Mouse (Mus musculus) liver (tissue): ENCODE data around the gene Cnih3.

Experiments
- DNase-seq: peaks from one replicate; pipeline ENCODE4 v3.0.0-alpha.2; 2020; ENCODE audit warnings: mixed read lengths

Gene Cnih3

DNA sequence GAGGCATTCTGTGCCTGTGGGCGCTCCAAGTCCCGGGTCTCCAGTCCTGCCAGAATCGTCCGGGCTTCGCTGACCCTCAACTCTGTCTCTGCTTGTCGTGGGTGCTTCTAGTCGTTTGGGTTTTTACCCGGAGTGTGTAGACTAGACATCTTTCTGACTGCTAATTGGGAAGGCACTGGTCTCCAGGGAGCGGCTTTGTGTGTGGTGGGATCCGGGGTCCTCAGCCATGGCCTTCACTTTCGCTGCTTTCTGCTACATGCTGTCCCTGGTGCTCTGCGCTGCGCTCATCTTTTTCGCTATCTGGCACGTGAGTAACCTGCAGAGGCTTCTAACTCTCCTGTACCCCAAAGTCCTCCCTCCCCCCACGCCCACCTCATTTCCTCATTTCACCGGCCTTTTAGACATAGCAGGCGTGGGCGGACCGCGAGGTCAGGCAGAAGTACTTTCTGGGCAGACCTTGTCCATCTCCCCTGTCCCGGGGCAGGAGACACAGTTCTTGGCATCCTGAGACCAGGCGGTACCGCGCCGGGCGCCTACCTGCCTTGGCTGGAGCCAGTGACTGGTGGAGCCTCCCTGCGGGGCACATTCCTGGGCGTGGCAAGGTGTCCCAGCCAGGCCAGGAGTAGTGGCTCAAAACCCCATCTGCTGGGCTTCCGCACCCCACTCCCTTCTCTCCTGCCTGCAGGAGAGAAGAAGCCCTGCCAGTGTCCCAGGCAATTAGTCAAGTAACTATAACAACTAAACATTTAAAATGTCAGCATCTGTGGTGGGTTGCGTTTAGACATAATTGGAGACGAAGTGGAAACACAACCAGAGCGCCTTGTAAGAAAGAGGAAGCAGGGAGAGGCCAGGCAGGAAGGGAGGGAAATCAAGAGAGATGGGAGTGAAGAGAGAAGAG is 1.0 kb downstream of the Cnih3 start:
- DNase-seq: no peak

DNA sequence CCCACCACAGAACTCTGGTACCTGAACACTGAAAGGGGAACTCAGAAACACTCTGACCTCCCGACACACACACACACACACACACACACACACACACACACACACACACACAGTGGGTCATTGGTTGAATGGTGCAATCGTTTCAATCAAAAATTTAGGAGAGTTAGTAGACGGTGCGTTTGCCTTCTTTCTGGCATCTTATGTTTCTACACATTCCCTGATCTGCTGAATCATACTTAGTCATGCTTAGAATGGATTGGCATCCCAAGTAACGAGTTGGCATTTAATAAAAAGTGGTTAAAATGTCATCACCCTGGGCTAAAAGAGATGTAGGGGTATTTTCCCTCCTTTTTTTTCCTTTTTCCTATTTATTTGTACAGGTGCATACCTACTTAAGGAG is 3.3 kb downstream of the Cnih3 start:
- no peak for DNase-seq

DNA sequence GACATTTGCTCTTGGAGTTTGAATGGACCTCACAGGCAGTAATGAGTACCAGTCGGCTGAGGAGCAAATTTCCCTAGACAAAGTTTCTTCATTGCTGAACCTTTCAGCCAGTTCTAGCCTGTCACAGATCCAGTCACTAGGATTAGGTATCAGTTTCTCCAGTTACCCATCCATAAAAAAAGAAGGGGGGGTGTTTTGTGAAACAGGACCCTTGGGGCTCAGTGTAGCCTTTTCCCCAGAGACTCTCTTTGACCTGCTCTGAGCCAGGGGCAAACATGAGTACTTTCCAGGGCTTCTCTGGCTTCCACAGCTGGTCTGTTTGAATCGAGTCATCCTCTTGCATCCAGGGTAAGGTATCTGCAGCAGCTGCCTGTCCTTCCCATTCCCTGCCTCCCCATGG is 5.4 kb downstream of the Cnih3 start:
- DNase-seq: no peak

DNA sequence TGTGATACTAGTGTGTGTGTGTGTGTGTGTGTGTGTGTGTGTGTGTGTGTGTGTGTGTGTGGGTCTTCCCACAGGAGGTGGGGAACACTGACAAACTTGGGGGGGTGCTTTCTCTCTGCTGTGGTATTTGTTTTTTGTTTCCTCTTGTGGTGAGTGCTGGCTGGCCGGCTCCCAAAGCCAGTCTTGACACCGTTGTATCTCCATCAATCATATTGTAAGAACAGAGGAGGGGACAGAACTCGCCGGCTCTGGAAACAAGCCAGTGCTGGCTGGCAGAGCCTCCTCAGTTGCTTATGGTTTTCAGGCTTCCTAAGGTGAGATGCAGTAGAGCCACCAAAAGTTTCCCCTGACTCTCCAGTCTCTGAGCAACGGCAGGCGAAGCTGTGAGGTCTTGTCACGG is 6.1 kb downstream of the Cnih3 start:
- DNase-seq: no peak

DNA sequence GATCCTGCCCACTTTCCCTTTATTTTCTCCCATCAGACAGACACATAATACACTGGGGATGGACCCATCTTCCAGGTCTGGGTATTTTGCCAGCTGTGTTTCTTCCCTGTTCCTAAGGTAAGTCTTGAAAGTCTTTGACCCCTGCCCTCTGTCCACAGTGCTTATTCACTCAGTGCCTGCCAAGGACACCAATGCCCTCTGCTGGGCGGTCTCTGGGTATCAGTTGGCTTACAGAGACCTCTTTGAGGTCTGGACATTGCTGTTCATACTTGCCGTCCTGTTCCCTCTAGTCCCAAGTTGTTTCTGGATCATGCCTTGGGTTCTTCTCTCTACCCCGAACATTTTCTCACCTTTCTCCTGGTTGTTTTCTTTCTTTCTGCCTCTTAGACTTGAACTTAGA is 8.3 kb downstream of the Cnih3 start:
- DNase-seq: no peak

DNA sequence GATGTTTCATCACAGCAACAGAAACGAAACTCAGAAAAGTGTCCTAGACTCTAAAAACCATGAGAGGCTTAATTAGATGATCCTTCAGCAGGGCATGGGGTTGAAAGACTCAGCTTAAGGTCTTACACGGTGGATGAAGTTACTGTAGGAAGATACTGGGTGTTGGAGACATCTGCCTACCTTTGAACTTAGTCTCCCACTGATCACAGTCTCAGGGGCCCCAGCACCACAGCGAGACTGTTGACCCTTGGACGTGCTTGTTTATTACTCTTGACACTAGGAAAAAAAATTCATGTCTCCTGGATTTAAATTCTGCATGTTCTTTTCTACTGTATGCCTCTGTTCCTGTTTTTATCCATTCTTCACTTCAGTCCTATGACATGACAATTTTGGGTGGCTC is 11.6 kb downstream of the Cnih3 start:
- DNase-seq: no peak

DNA sequence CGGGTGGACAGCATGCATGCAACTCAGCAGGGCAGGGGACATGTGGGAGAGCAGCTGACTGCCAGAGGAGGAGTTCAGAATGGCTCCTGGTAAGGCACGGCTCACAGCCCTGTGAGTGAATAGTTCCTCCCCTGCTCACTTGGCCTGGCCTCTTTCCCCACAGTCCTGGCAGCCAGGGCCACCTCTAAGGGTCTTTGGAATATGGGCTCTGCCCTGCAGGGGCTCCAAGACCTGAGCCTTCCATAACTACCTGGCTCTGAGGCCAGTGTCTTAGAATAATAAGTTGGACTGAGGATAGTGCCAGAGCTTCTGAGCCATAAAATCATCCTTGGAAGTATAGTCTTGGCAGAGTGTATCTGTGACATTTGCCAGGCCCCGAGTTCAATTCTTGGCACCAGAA is 12.9 kb downstream of the Cnih3 start:
- DNase-seq: no peak

DNA sequence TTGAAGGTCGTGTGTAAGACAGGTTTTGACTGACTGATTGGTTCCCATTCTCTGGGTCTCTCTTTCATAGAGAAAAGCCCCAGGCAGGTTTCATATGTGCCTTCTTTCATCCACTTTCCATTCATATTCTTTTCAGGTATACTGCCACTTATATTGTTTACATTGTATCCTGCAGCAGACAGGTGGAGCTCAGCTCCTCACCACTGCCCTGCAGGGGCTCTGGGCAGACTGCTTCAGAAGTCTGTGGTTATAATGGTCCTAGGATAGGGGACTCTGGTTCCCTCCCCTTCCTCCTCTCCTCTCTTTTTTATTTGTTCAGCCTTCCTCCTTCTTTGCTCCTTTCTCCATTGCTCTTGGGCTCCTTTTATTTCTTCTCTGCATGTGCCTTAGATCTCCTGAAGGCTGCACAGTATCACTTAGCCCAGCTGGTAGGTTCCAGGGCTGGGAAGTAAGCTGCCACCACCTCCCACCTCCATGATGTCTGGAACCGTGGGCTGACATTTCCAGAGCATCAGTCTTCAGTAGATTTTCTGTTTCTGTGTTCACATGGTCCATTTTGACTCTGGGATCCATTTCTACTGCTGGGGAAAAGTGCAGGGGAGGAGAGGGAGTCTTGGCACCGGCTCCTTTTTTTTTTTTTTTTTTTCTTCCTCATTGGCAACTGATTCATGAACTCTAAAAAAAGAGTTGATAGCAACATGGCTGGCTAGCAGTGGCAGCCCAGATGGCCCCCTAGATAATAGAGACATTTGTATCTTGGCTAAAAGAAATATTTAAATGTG is 16.6 kb downstream of the Cnih3 start:
- DNase-seq: no peak

DNA sequence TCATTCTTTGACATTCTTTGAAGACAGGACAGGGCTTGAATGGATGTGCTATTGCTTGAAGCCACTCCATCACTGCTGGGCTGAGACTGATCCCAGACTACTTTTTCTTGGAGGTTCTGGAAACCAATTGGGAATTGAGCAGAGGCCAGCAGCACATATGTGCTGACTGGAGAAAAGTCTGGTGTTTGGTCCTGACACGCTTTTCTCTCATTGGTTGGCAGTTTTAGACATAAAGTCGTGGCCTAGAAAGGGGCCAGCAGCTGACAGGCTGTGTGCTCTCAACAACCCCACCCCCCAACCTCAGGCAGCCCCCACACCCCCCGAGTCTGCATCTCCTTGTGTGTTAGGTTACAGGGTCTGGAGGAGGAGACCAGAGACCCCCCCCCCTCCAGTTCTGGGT is 17.9 kb downstream of the Cnih3 start:
- no peak for DNase-seq

DNA sequence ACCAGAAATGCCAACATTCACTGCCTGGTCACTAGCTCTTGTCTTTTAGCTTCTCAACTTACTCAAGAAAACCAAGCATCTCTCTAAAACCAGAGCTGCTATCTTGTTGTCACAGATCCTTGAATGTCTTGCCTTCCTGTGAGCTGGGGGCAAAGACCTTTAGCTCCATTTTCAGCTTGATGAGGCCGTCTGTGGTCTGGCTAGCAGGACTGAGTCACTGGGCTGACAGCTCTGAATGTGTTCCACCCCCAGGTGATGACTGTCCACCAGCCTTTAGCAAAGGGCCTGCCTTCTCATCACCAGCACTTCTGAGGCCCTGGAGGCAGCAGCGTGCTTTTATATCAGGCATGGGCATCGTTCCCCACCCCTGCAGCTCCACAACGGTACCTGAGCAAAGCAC is 18.8 kb downstream of the Cnih3 start:
- DNase-seq: no peak

DNA sequence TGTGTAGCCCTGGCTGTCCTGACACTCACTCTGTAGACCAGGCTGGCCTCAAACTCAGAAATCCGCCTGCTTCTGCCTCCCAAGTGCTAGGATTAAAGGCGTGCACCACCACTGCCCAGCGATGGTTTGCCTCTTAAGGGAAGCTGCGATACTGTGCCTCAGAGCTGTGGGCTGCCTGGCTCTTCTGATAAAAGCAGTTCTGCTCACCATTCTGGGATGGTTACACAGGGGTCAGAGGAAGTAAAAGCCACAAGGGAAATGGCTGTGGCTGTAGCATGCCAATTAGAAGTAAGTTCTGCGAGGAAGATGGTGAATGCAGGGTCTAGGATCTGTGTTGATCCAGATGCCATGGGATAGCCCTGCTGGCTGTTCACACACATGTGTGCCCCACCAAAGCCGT is 19.9 kb downstream of the Cnih3 start:
- DNase-seq: peak; percentile 58

DNA sequence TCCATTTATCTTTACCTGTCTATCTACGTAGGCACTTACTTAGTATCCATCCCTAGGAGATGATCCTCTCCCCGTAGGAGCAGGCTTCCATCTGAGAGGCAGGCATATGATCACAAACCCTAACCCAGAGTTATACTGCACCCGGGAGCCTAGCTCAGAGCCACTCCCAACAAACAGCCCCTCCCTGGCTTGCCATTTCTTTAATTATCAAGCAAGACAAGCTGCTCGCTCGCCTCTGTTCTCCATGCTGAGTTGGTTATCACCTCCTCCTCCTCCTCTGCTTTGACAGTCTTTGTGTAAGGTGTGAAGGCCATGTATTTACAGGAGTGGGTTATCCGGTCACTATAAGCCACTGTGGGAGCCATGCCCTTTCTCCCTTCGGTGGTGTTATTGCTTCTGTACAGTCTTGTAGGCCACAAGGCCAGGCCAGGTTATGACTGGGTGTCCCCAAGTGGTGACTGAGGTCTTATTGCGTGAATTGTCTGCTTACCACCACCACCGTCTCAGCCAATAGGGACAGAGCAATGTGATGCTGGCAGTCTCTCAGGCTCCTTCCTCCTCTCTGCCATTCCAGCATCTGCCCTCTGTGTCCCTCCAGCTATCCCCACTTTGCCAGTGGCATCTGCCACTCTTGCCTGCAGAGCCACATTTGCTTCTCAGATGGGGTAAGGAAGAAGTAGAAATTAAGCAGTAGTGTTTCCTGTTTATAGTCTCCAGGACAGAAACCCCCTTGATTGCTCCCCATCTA is 22.4 kb downstream of the Cnih3 start:
- peak; percentile 65 for DNase-seq

DNA sequence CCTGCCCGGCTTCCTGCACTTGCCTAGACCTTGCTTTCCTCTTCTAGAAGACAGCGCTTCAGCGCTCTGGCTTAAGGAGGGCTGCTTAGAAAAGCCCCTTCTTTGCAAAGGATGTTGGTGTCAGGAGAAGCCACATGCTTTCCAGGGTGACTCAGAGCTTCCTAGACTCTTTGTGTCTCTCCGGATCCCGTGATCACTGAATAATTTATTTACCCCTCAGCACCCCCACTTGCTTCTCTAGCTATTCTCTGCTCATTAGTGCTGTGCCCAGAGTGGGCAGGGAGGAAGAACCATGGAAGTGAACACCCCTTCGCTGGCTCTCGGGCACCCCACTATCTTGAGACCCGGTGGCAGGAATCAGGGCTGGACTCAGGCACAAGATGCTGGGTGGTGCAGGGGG is 24.0 kb downstream of the Cnih3 start:
- no peak for DNase-seq

DNA sequence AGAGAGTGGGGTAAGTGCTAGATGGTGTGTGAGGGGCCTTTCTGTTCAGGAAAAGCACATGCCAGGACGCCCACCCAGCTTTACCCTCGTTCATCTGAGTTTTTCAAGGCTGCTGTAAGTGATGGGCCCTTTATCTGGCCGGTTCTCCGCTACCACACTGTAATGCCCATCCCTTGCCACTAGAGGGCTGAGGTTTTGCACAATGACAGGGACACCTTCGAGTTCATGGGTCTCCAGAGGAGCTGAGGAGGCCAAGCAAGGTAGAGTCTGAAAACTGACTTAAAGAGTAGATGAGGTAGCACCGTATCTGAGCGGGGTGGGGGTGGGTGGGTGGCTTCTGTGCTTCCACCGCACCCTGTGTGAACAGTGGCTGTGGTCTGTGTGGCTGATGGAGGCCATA is 27.2 kb downstream of the Cnih3 start:
- peak; percentile 70 for DNase-seq

DNA sequence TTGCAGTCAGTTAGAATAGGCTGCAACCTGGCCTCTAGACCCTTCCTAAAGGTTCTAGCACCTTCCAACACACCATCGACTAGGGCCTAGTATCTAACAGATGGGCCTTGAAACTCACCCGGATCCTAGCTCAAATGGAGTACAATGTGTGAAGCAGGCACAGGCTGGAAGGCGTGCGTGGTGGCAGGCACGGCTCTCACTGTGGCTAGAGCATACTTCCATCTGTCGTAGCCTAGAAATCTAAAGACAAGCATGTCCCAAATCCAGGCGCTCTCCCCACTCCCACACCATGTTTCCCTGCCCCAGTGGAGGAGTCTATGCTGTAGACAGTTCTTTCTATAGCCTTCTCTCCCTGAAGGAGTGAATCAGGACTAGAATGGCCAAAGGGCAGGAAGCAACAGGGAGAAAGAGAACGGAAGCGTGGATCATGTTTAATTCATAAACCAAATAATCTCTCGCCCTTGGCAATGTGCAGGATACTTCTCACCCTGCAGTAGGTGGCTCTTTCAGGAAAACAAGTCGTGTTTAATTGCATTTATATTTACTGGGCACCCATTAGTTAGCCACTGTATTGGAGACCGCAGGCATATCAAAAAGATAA is 29.1 kb downstream of the Cnih3 start:
- DNase-seq: no peak

DNA sequence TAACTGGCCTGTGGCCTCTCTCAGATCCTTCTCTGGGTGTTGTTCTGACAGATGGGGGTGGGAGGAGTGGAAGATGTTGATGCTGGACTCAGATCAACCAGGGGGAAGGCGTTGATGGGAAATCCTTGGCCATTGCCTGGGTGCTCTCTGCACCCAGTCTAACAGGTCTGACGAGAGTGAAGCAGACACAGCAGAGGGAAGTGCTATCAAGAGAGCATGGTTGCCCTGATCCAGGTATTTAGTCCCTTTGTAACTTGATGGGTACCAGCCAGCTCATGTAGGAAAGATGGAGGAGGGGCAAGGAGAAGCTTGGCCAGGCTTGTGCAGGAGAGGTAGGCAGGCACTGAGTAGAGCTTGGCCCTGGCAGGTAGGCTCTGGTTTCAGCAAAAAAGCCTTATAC is 36.8 kb downstream of the Cnih3 start:
- DNase-seq: no peak

DNA sequence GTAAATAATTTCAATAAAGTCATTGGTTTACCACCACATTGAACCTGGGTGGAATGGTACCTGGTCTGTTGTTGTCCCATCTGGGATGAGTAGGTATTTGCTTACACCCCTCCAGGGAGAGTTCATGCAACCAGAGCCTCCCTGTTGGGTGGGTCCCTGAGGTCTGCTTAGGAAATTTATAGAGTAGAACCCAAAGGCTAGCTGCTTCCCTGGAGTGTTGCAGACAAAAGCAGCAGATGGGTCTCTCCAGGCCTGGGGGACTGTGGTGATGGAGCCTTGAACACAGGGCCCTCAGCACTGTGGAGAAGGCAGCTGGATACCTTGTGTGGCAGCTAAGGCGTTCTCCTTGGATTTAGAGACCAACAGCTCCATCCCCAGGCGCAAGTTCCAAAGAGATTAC is 40.1 kb downstream of the Cnih3 start:
- no peak for DNase-seq

DNA sequence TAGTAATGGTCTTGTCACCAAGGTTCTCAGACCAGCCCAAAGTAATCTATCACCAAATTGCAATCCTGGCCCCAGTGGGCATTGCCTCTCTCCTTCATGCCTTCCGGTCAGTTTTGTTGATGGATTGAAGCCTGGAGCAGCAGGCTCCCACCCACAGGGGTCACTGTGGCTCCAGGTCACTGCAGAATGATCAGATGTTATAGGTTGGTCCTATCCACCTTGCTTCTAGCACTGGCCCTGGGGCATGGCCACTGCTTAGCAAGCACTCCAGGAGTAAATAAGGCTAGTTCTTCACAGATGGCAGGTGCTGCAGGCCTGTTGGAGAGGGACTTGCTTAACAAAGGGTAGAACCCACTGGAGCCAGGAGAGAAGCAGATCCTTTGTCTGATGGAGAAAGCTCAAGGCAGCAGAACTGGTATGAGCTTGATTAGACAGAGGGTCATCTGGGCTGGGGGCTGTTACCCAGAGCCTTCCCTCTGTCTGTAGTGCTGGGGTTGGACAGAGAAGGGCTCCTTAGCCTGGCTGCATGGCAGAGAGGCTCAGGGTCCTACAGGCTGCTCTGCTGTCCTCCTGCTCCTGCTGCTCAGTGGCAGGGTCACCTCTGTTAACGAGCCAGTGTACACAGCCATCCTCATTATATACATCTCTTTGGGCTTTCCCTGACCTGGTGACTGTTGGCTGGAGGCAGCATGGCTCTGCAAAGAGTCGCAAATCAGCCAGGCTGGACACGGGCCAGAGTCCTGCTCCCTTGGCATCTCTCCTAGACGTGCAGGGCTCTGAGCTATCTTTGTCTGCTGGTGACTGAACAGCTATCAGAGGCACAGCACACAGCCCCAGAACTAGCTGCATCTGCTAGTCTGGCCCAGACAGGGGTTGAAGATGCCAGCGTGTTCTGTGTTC is 41.1 kb downstream of the Cnih3 start:
- DNase-seq: peak; percentile 9

DNA sequence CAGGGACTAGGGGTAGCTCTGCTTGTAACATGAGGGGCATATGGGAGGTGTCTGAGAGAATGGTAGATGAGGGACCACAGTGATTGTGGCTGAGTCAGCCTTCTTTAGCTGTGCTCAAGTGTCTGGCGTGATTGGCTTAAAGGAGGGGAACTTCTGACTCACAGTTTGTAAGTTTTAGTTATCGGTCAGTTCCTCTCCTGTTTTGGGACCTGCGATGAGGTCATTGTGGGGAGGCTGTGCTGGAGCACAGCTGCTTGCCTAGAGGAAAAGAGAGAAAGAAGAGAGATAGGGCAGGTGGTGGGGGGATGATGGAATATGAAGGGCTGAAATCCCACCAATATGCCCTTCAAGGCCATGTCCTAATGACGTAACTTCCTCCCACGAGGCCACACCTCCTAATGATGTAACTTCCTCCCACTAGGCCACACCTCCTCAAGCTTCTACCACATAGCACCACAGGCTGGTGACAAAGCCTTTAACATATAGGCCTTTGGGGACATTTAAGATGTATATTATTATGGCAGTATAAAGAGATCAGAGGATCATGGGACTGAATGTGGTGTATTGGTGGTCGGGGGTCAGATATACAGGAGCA is 42.9 kb downstream of the Cnih3 start:
- DNase-seq: no peak

DNA sequence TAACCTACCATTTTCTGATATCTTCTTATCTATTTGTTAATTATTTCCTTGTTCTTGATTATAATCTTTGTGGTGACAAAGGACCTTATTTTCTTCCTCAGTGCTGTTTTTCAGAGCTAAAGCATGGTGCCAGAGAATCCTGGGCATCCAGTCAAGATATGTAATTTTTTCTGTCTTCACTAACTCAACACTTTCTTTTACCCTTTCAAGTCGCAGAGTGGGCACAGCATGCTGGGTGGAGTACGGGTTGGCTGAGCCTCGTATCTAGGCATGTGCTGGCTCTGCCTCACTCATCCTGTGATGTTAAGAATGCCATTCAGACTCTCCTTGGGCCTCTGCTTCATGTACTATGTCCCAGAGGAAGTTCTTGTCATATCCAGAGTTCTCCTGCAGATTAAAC is 46.8 kb downstream of the Cnih3 start:
- no peak for DNase-seq

DNA sequence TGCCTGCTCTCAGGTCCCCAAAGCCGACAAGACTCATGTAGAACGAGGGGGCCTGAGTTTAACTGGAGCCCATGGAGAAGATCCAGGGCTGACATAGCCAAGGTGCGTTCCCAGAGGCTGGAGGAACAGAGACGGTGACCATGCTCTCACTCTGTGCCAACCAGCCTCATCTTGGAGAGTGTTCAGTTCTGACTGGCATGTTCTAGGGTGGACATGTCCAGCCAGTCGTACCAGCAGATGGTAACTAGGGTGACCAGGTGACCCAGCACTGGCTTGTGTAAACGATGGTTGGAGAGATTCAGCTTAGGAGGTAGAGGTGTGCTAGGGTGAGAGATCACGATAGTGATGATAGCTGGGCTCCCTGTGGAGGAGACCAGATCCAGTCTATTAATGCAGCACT is 50.6 kb downstream of the Cnih3 start:
- DNase-seq: no peak

DNA sequence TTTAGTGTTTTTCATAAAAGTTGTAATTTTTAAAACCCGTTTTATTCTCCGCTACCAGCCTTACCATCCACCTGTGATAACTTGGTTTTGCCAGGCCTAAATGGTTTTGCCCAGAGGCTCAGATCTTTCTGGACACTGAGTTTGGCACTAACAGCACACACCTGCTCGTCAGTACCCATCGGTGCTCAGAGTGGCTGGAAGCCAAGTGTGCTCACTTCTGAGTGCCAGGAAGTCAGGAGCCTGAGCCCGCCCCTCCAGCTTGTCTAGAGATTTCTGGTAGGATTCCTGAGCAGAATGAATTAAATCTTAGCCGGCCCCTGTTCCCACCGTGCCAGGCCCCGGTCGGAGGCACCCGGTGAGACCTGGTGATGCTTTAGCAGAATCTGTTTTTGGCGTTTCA is 54.9 kb downstream of the Cnih3 start:
- no peak for DNase-seq
